Mouse (Mus musculus) C2C12 (cell line): ENCODE measurements at regions not wholly inside any gene's neighbourhood (a gene's known extent, or its start where the extent isn't known, plus 50 kb on each side); places are given as distances from the start of the nearest gene placed in this dataset.

Experiments used
- H3K27me3 ChIP-seq: one replicate; pipeline ENCODE4 v1.6.1; 2011; ENCODE audit not compliant: control insufficient read depth, insufficient read depth, insufficient read length
- H3K36me3 ChIP-seq: one replicate; pipeline ENCODE4 v1.6.1; 2011; ENCODE audit not compliant: control insufficient read depth, insufficient read depth
- H3K4me3 ChIP-seq: one replicate; pipeline ENCODE4 v1.5.1; 2011; ENCODE audit warnings: mild to moderate bottlenecking, control low read depth; ENCODE audit not compliant: poor library complexity, insufficient read depth, severe bottlenecking
- H3K79me2 ChIP-seq: one replicate; pipeline ENCODE4 v1.6.1; 2011; ENCODE audit not compliant: control insufficient read depth, insufficient read depth
- H3K79me3 ChIP-seq: one replicate; pipeline ENCODE4 v1.6.1; 2011; ENCODE audit warnings: low read depth, control low read depth
- H3ac ChIP-seq: one replicate; pipeline ENCODE3; 2011; ENCODE audit warnings: low read depth; ENCODE audit not compliant: control insufficient read depth, insufficient read length
- CEBPB ChIP-seq: IDR thresholded peaks from one replicate; pipeline ENCODE4 v1.6.1; 2011; ENCODE audit warnings: low read depth, mild to moderate bottlenecking, control low read depth, moderate library complexity
- CTCF ChIP-seq: IDR thresholded peaks from one replicate; pipeline ENCODE4 v1.5.1; 2011; ENCODE audit not compliant: control insufficient read depth, insufficient read depth, insufficient read length
- FOSL1 ChIP-seq: IDR thresholded peaks from one replicate; pipeline ENCODE4 v1.8.0; 2011; ENCODE audit warnings: mild to moderate bottlenecking, low read length; ENCODE audit not compliant: poor library complexity, insufficient read depth, severe bottlenecking
- MAX ChIP-seq: IDR thresholded peaks from one replicate; pipeline ENCODE4 v1.6.1; 2011; ENCODE audit warnings: mild to moderate bottlenecking, control low read depth
- MYOD1 ChIP-seq: IDR thresholded peaks from one replicate; pipeline ENCODE4 v1.6.1; 2011; ENCODE audit warnings: low read depth; ENCODE audit not compliant: control insufficient read depth, insufficient read length
- MYOG ChIP-seq: IDR thresholded peaks from one replicate; pipeline ENCODE4 v1.6.1; 2011; ENCODE audit not compliant: control insufficient read depth, insufficient read length; ENCODE audit errors: extremely low read depth
- USF1 ChIP-seq: IDR thresholded peaks from one replicate; pipeline ENCODE4 v1.6.1; 2011; ENCODE audit warnings: low read depth, mild to moderate bottlenecking, control low read depth, moderate library complexity

DNA sequence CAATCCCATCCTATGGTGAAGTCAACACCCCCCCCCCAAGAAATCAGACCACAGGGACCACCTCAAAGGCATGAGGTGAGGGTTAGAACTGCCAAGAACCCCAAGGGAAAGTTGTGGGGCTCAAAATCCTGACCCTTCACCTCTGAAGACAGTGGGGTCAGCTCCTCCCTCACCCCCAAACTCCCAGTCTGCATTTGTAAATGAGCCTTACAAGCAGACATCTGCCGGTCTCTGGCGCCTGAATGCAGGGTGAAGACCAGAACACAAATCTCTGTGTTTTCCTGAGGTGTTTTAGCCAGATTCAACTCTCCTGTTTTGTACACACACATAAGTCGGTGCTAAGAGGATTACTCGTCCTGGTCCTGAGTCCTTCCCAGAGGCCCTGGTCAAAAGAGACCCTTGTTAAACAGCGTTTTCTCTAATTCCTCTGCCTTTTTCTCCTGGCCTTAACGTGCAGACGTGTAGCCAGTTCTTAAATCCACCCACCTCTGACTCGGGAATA, 61.9 kb downstream of the Cpn2 start:
- H3K36me3 ChIP-seq, result no peaks in the 10 kb centered on the region
- H3K79me3 ChIP-seq, result no peaks in the 10 kb centered on the region
- no peak overlapping the region for H3K4me3 ChIP-seq
- H3ac ChIP-seq, result no peak overlapping the region
- TF ChIP-seq CEBPB, result no peak
- TF ChIP-seq MYOD1, result no peak
- no peak for TF ChIP-seq MYOG
- TF ChIP-seq CTCF, result no peak
- no peak for TF ChIP-seq USF1
- TF ChIP-seq FOSL1, result no peak
- TF ChIP-seq MAX, result no peak
- H3K27me3 ChIP-seq, result no peaks in the 10 kb centered on the region
- H3K79me2 ChIP-seq, result no peaks in the 10 kb centered on the region

DNA sequence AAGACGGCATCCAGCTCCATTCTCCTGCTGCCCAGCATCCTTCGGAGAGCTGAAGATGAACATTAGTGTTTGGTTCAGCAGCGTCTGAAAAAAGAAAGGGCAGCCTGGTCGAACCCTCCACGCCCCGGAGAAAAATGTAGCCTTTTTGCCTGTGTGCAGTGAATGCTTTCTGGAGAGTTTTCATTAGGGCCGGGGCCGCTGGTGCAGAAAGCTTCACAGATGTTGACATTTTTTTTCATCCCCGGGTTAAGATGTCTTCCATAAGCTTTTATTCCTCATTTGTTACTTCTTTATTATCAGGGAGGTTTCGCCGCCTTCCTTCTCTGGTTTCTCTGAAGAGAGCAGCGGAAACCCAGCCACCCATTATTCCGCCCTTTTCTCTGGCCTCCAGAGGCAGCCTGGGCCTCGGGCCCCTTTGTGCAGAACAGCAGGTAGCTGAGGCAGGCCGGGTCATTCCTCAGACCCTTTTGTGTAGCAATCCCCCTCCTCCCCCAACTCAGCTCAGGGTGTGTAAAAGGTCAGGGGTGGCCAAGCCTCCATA, 61.4 kb downstream of the Cpn2 start:
- Histone ChIP-seq H3K4me3 (no peak overlapping the region), H3ac (no peak overlapping the region), H3K79me2 (no peaks in the 10 kb centered on the region), H3K79me3 (no peaks in the 10 kb centered on the region), H3K27me3 (no peaks in the 10 kb centered on the region), H3K36me3 (no peaks in the 10 kb centered on the region)
- TF ChIP-seq FOSL1 (no peak), CTCF (no peak), MAX (no peak), USF1 (no peak), CEBPB (no peak)
